Mouse (Mus musculus) neural tube, embryonic 11.5 days (tissue): Measurements from ENCODE around the gene Fbxo46. TPM values are rescaled to one million over a fixed set of nuclear protein-coding genes. Genes with fewer than 3 reads are reported as not detected.

Experiments used
- ATAC-seq: fragments of 200-750 bp; cut with Nextera tagmentation; 2 replicates; pipeline ENCODE4 v1.8.0; 2017; ENCODE audit warnings: moderate number of reproducible peaks, mild to moderate bottlenecking, moderate TSS enrichment, moderate library complexity; ENCODE audit not compliant: insufficient read depth, low FRiP score, low TSS enrichment
- DNase-seq: peaks from one replicate; pipeline ENCODE4 v3.0.0-alpha.2; 2015; ENCODE audit warnings: low spot score
- H3K27ac ChIP-seq: fragments of 300-500 bp; sonication (generic); 2 replicates; pipeline ENCODE4 v1.5.1; 2014; ENCODE audit warnings: low read depth, mild to moderate bottlenecking, low read length
- H3K27me3 ChIP-seq: fragments of 300-500 bp; sonication (generic); 2 replicates; pipeline ENCODE4 v1.6.1; 2014; ENCODE audit warnings: mild to moderate bottlenecking, low read length, mixed read lengths; ENCODE audit not compliant: control insufficient read depth, insufficient read depth
- H3K36me3 ChIP-seq: fragments of 300-500 bp; sonication (generic); 2 replicates; pipeline ENCODE4 v1.6.1; 2014; ENCODE audit warnings: mild to moderate bottlenecking, low read length, moderate library complexity, mixed read lengths; ENCODE audit not compliant: control insufficient read depth, insufficient read depth
- H3K4me1 ChIP-seq: fragments of 300-500 bp; sonication (generic); 2 replicates; pipeline ENCODE4 v1.6.1; 2014; ENCODE audit warnings: low read length, mixed read lengths; ENCODE audit not compliant: control insufficient read depth, insufficient read depth
- H3K4me2 ChIP-seq: fragments of 300-500 bp; sonication (generic); 2 replicates; pipeline ENCODE4 v1.6.1; 2014; ENCODE audit warnings: low read depth, mild to moderate bottlenecking, moderate library complexity
- H3K4me3 ChIP-seq: fragments of 300-500 bp; sonication (generic); 2 replicates; pipeline ENCODE4 v1.5.1; 2014; ENCODE audit warnings: low read depth, low read length
- H3K9ac ChIP-seq: fragments of 300-500 bp; sonication (generic); 2 replicates; pipeline ENCODE4 v1.6.1; 2014; ENCODE audit warnings: mild to moderate bottlenecking, low read length
- H3K9me3 ChIP-seq: fragments of 300-500 bp; sonication (generic); 2 replicates; pipeline ENCODE4 v1.6.1; 2016; ENCODE audit warnings: low read length; ENCODE audit not compliant: control insufficient read depth
- WGBS: fragments of 180-500 bp; shearing (Covaris S2); extraction: QIAGEN DNeasy Blood & Tissue Kit; methylation state at CpG from one replicate; pipeline ENCODE4 v1.1.7; 2014; 5-methylcytosine and 5-hydroxymethylcytosine counted together
- polyA plus RNA-seq: library from polyadenylated mRNA; unstranded; fragments of >200 nt; fragmentation: Nextera tagmentation; extraction: Ambion mirVana; gene quantifications from 2 replicates; pipeline ENCODE4 v1.2.1, GENCODE M21; 2014

Fbxo46 gene
- polyA plus RNA-seq, 1 experiment from 2014 or later: 10.6 TPM

GRCm38 (mm10) chr7:19172874-19173273 is 53.2 kb downstream of the Fbxo46 start:
- Histone ChIP-seq H3K4me1 (0 out of 2 replicates have a peak, but pooled peaks cover 2% of the 10 kb centered on the region), H3K36me3 (no peaks in the 10 kb centered on the region), H3K27me3 (peaks cover 28% of the 10 kb centered on the region), H3K9ac (no peak overlapping the region), H3K4me2 (peak overlapping the region; percentile 35), H3K27ac (no peak overlapping the region), H3K4me3 (0 out of 2 replicates have a peak overlapping the region, but pooled peaks have one; percentile 11), H3K9me3 (no peaks in the 10 kb centered on the region)
- DNase-seq (peak; percentile 91), ATAC-seq (no peak)
- WGBS: 3% methylated on average over 17 of the region's 17 CpGs

GRCm38 (mm10) chr7:19175708-19176515 is 56.3 kb downstream of the Fbxo46 start, which contains the start of gene Eml2:
TSS of gene Eml2 (plus strand) at chr7:19176421.
- ATAC-seq (peak; percentile 87), DNase-seq (peak; percentile 73)
- no peak within 1 kb of the TSS for H3K27ac ChIP-seq
- no peaks in the 10 kb centered on the region for H3K36me3 ChIP-seq
- no peaks in the 10 kb centered on the region for H3K9me3 ChIP-seq
- peaks cover 48% of the 10 kb centered on the region for H3K27me3 ChIP-seq
- peak within 1 kb of the TSS; percentile 54 for H3K9ac ChIP-seq
- H3K4me1 ChIP-seq: 0 out of 2 replicates have a peak, but pooled peaks cover 2% of the 10 kb centered on the region
- peak within 1 kb of the TSS; percentile 57 for H3K4me2 ChIP-seq
- peak within 1 kb of the TSS; percentile 35 for H3K4me3 ChIP-seq
- WGBS: under 1% methylated on average over 30 of the region's 30 CpGs

- peak overlapping the region; percentile 57 for H3K4me2 ChIP-seq
- DNase-seq: no peak
- H3K9ac ChIP-seq: peak overlapping the region; percentile 54
- H3K4me1 ChIP-seq: peaks cover 2% of the 10 kb centered on the region; the same call in 1 of the 2 replicates
- ATAC-seq: peak; percentile 33
- H3K4me3 ChIP-seq: peak overlapping the region; percentile 35
- no peaks in the 10 kb centered on the region for H3K9me3 ChIP-seq
- WGBS: 2% methylated on average over 18 of the region's 21 CpGs
- H3K27me3 ChIP-seq: peaks cover 48% of the 10 kb centered on the region
- H3K36me3 ChIP-seq: no peaks in the 10 kb centered on the region
- no peak overlapping the region for H3K27ac ChIP-seq
Measured at GRCm38 (mm10) chr7:19176516-19176947, 56.9 kb downstream of the Fbxo46 start.

- peaks cover 2% of the 10 kb centered on the region; the same call in 1 of the 2 replicates for H3K4me1 ChIP-seq
- DNase-seq: no peak
- peak overlapping the region; percentile 57 for H3K4me2 ChIP-seq
- H3K36me3 ChIP-seq: no peaks in the 10 kb centered on the region
- 54% methylated on average over 7 of the region's 7 CpGs for WGBS
- H3K9ac ChIP-seq: no peak overlapping the region; the same call in 1 of the 2 replicates
- ATAC-seq: no peak
- H3K9me3 ChIP-seq: no peaks in the 10 kb centered on the region
- peaks cover 48% of the 10 kb centered on the region for H3K27me3 ChIP-seq
- H3K27ac ChIP-seq: no peak overlapping the region
- H3K4me3 ChIP-seq: peak overlapping the region; percentile 35
Measured at GRCm38 (mm10) chr7:19177216-19177615, 57.6 kb downstream of the Fbxo46 start.

- H3K4me1 ChIP-seq: peaks cover 2% of the 10 kb centered on the region; the same call in 1 of the 2 replicates
- peaks cover 48% of the 10 kb centered on the region for H3K27me3 ChIP-seq
Measured at GRCm38 (mm10) chr7:19178035-19178434, 58.4 kb downstream of the Fbxo46 start.

GRCm38 (mm10) chr7:19178443-19179092 is 58.9 kb downstream of the Fbxo46 start:
- Histone ChIP-seq H3K27me3 (peaks cover 48% of the 10 kb centered on the region), H3K4me1 (peaks cover 2% of the 10 kb centered on the region; the same call in 1 of the 2 replicates), H3K27ac (no peak overlapping the region), H3K9me3 (no peaks in the 10 kb centered on the region), H3K9ac (no peak overlapping the region), H3K4me2 (peak overlapping the region; percentile 33), H3K4me3 (peak overlapping the region; percentile 24; the same call in 1 of the 2 replicates), H3K36me3 (no peaks in the 10 kb centered on the region)
- 8% methylated on average over 27 of the region's 27 CpGs for WGBS
- ATAC-seq: no peak
- peak; percentile 81 for DNase-seq

More at GRCm38 (mm10) chr7:19178035-19178434, 58.4 kb downstream of the Fbxo46 start:
- H3K4me2 ChIP-seq: peak overlapping the region; percentile 15
- ATAC-seq (no peak), DNase-seq (no peak)
- 10% methylated on average over 18 of the region's 18 CpGs for WGBS
- H3K9ac ChIP-seq: no peak overlapping the region
- 0 out of 2 replicates have a peak overlapping the region, but pooled peaks have one; percentile 14 for H3K4me3 ChIP-seq
- H3K36me3 ChIP-seq: no peaks in the 10 kb centered on the region
- no peaks in the 10 kb centered on the region for H3K9me3 ChIP-seq
- H3K27ac ChIP-seq: no peak overlapping the region

- H3K36me3 ChIP-seq: no peaks in the 10 kb centered on the region
- no peak overlapping the region for H3K27ac ChIP-seq
- no peak overlapping the region for H3K9ac ChIP-seq
- ATAC-seq: no peak
- peaks cover 2% of the 10 kb centered on the region; the same call in 1 of the 2 replicates for H3K4me1 ChIP-seq
- under 1% methylated on average over 31 of the region's 32 CpGs for WGBS
- H3K9me3 ChIP-seq: no peaks in the 10 kb centered on the region
- DNase-seq: peak; percentile 83
- H3K4me3 ChIP-seq: peak overlapping the region; percentile 24
- H3K27me3 ChIP-seq: peaks cover 48% of the 10 kb centered on the region
- H3K4me2 ChIP-seq: peak overlapping the region; percentile 33
Measured at GRCm38 (mm10) chr7:19179173-19179572, 59.5 kb downstream of the Fbxo46 start.

GRCm38 (mm10) chr7:19179936-19180335 is 60.3 kb downstream of the Fbxo46 start:
- peak; percentile 6 for DNase-seq
- H3K9ac ChIP-seq: no peak overlapping the region
- 40% methylated on average over 6 of the region's 6 CpGs for WGBS
- peaks cover 2% of the 10 kb centered on the region; the same call in 1 of the 2 replicates for H3K4me1 ChIP-seq
- no peaks in the 10 kb centered on the region for H3K36me3 ChIP-seq
- no peak overlapping the region for H3K27ac ChIP-seq
- no peak for ATAC-seq
- H3K9me3 ChIP-seq: no peaks in the 10 kb centered on the region
- no peak overlapping the region; the same call in 1 of the 2 replicates for H3K4me3 ChIP-seq
- peaks cover 45% of the 10 kb centered on the region for H3K27me3 ChIP-seq
- peak overlapping the region; percentile 33; the same call in 1 of the 2 replicates for H3K4me2 ChIP-seq
